Mouse (Mus musculus) left cerebral cortex, adult 2 months (tissue): ENCODE data around the gene Shank2. TPM values are rescaled to one million over a fixed set of nuclear protein-coding genes. Genes with fewer than 3 reads are reported as not detected.

Experiments
- DNase-seq, 2 experiments: peaks; one replicate each; pipeline ENCODE4 v3.0.0; 2021 to 2022; ENCODE audit warnings: low spot score in 2 of 2, mixed read lengths in 1 of 2; ENCODE audit errors: extremely low spot score in 1 of 2
- H3K27ac ChIP-seq: fragments of 200-600 bp; 2 replicates; pipeline ENCODE4 v1.8.1; 2022
- H3K4me3 ChIP-seq: fragments of 200-600 bp; 2 replicates; pipeline ENCODE4 v1.8.1; 2022
- CTCF ChIP-seq: fragments of 200-600 bp; IDR thresholded peaks from 2 replicates; pipeline ENCODE4 v1.8.1; 2022; ENCODE audit warnings: antibody characterized with exemption, mild to moderate bottlenecking, moderate library complexity
- intact Hi-C: fragments of 180-260 bp; cut with DNase I; formaldehyde crosslinking; loops from one replicate; pipeline ENCODE4 v1.15.1; 2025
- total RNA-seq, 2 experiments: library from RNA; stranded (reverse); gene quantifications; 2 replicates each; pipeline ENCODE4 v1.2.3; 2021

Shank2 gene
- total RNA-seq, 2 experiments from 2014 or later = 163 to 170 TPM

- TF ChIP-seq CTCF = no peak
- intact Hi-C loops = loop anchor here (1.0 to 2.0 kb wide), 2 partner anchors 32 to 112 kb away; no protein-coding TSS in a partner anchor
- Histone ChIP-seq H3K4me3 (no peak overlapping the region), H3K27ac (no peak overlapping the region; the same call in 1 of the 2 replicates)
- no peak for DNase-seq
These were observed 206.9 kb downstream of the Shank2 start for GRCm38 (mm10) chr7:144208628-144209027.

GRCm38 (mm10) chr7:144210526-144210925, 208.8 kb downstream of the Shank2 start:
- Histone ChIP-seq H3K4me3 (no peak overlapping the region), H3K27ac (peak overlapping the region; percentile 45)
- intact Hi-C loops = loop anchor here (10.0 kb wide), 1 partner anchor 344 kb away; the partner anchor contains the start of gene Ppfia1
- no peak for TF ChIP-seq CTCF
- DNase-seq = no peak

- Histone ChIP-seq H3K4me3 (no peak overlapping the region), H3K27ac (no peak overlapping the region)
- DNase-seq = no peak
- intact Hi-C loops = loop anchor here (10.0 kb wide), 1 partner anchor 342 kb away; the partner anchor contains the start of gene Ppfia1
- TF ChIP-seq CTCF = no peak
These were observed 211.0 kb downstream of the Shank2 start for GRCm38 (mm10) chr7:144212694-144213093.

- intact Hi-C loops = loop anchor here (1.0 to 10.0 kb wide), 3 partner anchors 110 to 338 kb away; partner anchors contain the start of gene Ppfia1
- DNase-seq = peak; percentile 71 to 80
- no peak overlapping the region for H3K27ac ChIP-seq
- no peak overlapping the region for H3K4me3 ChIP-seq
- TF ChIP-seq CTCF = peak; percentile 97
These were observed 215.5 kb downstream of the Shank2 start for GRCm38 (mm10) chr7:144217192-144217591.

GRCm38 (mm10) chr7:144228683-144229082, 227.0 kb downstream of the Shank2 start:
- H3K4me3 ChIP-seq = no peak overlapping the region
- no peak for DNase-seq
- H3K27ac ChIP-seq = no peak overlapping the region
- no peak for TF ChIP-seq CTCF
- intact Hi-C loops = no loop called here

GRCm38 (mm10) chr7:144229421-144229820, 227.7 kb downstream of the Shank2 start:
- H3K4me3 ChIP-seq = no peak overlapping the region
- no peak for DNase-seq
- TF ChIP-seq CTCF = no peak
- H3K27ac ChIP-seq = no peak overlapping the region
- intact Hi-C loops = no loop called here

- no peak for DNase-seq
- intact Hi-C loops = no loop called here
- Histone ChIP-seq H3K27ac (no peak overlapping the region), H3K4me3 (no peak overlapping the region)
- TF ChIP-seq CTCF = no peak
These were observed 230.5 kb downstream of the Shank2 start for GRCm38 (mm10) chr7:144232132-144232706.

- no peak for TF ChIP-seq CTCF
- Histone ChIP-seq H3K4me3 (no peak overlapping the region), H3K27ac (no peak overlapping the region)
- intact Hi-C loops = no loop called here
- no peak for DNase-seq
These were observed 231.8 kb downstream of the Shank2 start for GRCm38 (mm10) chr7:144233479-144233878.

- H3K4me3 ChIP-seq = no peak overlapping the region
- intact Hi-C loops = loop anchor here (1.0 kb wide), 1 partner anchor 28 kb away; no protein-coding TSS in a partner anchor
- DNase-seq = no peak
- no peak overlapping the region for H3K27ac ChIP-seq
- TF ChIP-seq CTCF = peak; percentile 42
These were observed 233.1 kb downstream of the Shank2 start for GRCm38 (mm10) chr7:144234783-144235182.

GRCm38 (mm10) chr7:144235523-144235922, 233.8 kb downstream of the Shank2 start:
- peak in 1 of 2 experiments; percentile 44 for DNase-seq
- Histone ChIP-seq H3K27ac (no peak overlapping the region), H3K4me3 (no peak overlapping the region)
- TF ChIP-seq CTCF = no peak
- intact Hi-C loops = loop anchor here (1.0 kb wide), 1 partner anchor 29 kb away; no protein-coding TSS in a partner anchor

GRCm38 (mm10) chr7:144236802-144237201, 235.1 kb downstream of the Shank2 start:
- intact Hi-C loops = loop anchor here (2.0 kb wide), 1 partner anchor 60 kb away; no protein-coding TSS in a partner anchor
- H3K4me3 ChIP-seq = no peak overlapping the region
- TF ChIP-seq CTCF = no peak; the same call in 1 of the 2 replicates
- peak overlapping the region; percentile 81 for H3K27ac ChIP-seq
- peak; percentile 48 to 51 for DNase-seq

GRCm38 (mm10) chr7:144238409-144238808, 236.7 kb downstream of the Shank2 start:
- Histone ChIP-seq H3K4me3 (peak overlapping the region; percentile 40), H3K27ac (peak overlapping the region; percentile 67)
- intact Hi-C loops = no loop called here
- peak in 1 of 2 experiments; percentile 61 for DNase-seq
- no peak for TF ChIP-seq CTCF
